Mouse (Mus musculus) kidney, postnatal 0 days (tissue): ENCODE results near the gene Gsn. TPM values are rescaled to one million over a fixed set of nuclear protein-coding genes. Genes with fewer than 3 reads are reported as not detected.

Source experiments
- ATAC-seq: fragments of 200-750 bp; cut with Nextera tagmentation; replicated peaks from 2 replicates; pipeline ENCODE4 v1.8.0; 2017; ENCODE audit warnings: low read depth, moderate number of reproducible peaks, moderate TSS enrichment, moderate library complexity; ENCODE audit not compliant: low FRiP score
- DNase-seq: peaks from one replicate; pipeline ENCODE4 v3.0.0-alpha.2; 2016; ENCODE audit warnings: low spot score
- H3K27ac ChIP-seq: fragments of 300-500 bp; sonication (generic); 2 replicates; pipeline ENCODE4 v1.5.1; 2014; ENCODE audit warnings: mild to moderate bottlenecking
- H3K27me3 ChIP-seq: fragments of 300-500 bp; sonication (generic); 2 replicates; pipeline ENCODE4 v1.6.1; 2014; ENCODE audit warnings: low read length, mixed read lengths; ENCODE audit not compliant: insufficient read depth
- H3K36me3 ChIP-seq: fragments of 300-500 bp; sonication (generic); 2 replicates; pipeline ENCODE4 v1.6.1; 2014; ENCODE audit warnings: low read length, mixed read lengths; ENCODE audit not compliant: insufficient read depth
- H3K4me1 ChIP-seq: fragments of 300-500 bp; sonication (generic); replicated peaks from 2 replicates; pipeline ENCODE4 v1.6.1; 2014; ENCODE audit warnings: antibody characterized with exemption, low read length, mixed read lengths; ENCODE audit not compliant: insufficient read depth
- H3K4me2 ChIP-seq: fragments of 300-500 bp; sonication (generic); 2 replicates; pipeline ENCODE4 v1.6.1; 2014; ENCODE audit warnings: mild to moderate bottlenecking, low read length, moderate library complexity, mixed read lengths
- H3K4me3 ChIP-seq: fragments of 300-500 bp; sonication (generic); replicated peaks from 2 replicates; pipeline ENCODE4 v1.5.1; 2014; ENCODE audit warnings: low read depth, low read length
- H3K9ac ChIP-seq: fragments of 300-500 bp; sonication (generic); 2 replicates; pipeline ENCODE4 v1.6.1; 2014; ENCODE audit warnings: low read depth, low read length
- H3K9me3 ChIP-seq: fragments of 300-500 bp; sonication (generic); replicated peaks from 2 replicates; pipeline ENCODE4 v1.6.1; 2016; ENCODE audit warnings: low read length, inconsistent platforms, mixed read lengths
- CTCF ChIP-seq: IDR thresholded peaks from 2 replicates; pipeline ENCODE4 v1.5.1; 2016; ENCODE audit warnings: antibody characterized with exemption, low read depth, mild to moderate bottlenecking, moderate library complexity
- WGBS: fragments of 180-500 bp; shearing (Covaris S2); extraction: QIAGEN DNeasy Blood & Tissue Kit; methylation state at CpG from one replicate; pipeline ENCODE4 v1.1.7; 2014; 5-methylcytosine and 5-hydroxymethylcytosine counted together
- polyA plus RNA-seq: library from polyadenylated mRNA; unstranded; fragments of >200 nt; fragmentation: Nextera tagmentation; extraction: Ambion mirVana; gene quantifications from 2 replicates; pipeline ENCODE4 v1.2.1, GENCODE M21; 2015

Gsn gene
- polyA plus RNA-seq = 158 and 159 TPM in 2 replicates

DNA sequence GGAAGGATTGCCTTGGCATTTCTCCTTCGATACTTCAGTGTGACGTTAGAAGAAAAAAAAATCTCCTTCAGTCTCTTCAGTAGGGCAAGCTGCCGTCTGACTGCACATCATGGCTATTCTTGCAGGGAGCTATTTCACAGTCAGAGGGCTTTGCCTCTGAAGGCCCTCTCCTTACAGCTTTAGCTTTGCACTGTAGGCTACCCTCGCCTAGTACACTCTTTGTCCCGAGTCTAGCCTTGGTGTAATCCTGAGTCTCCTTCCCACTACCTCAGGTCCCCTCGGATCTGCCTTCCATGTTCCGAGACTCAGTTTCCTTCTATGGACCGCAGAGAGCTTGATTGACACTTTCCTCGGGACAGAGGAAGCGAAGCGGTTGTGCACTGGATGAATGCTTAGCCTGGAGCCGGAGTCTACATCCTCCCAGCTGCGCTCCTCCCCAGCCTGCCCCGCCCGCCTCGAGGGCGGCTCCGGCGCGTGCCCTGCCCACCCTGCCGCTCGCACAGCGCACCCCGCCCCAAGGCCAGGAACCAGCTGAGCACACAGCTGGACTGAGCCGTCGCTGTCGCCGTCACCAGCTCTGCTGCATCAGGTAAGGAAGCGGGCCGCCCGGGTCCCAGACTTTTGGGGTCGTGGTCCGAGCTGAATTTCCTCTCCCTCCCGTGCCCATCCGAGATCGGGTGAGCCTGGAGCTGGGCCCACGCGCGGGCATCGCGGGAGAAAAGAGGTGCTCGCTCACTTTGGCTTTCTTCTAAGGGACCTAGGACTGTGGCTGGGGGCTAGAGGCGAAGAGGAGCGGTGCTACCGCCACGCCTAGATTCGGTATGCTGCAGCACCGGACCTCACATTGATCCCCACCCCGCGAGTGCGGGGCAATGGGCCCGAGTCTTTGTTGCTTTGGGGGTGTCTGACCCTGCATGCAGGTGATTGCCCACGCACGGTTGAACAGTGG lies at the start of gene Gsn:
Gene Gsn, plus strand, starts transcription at position 496 of the 949 bp plus-strand sequence.
- peak within 1 kb of the TSS; percentile 65; the same call in 1 of the 2 replicates for H3K27ac ChIP-seq

DNA sequence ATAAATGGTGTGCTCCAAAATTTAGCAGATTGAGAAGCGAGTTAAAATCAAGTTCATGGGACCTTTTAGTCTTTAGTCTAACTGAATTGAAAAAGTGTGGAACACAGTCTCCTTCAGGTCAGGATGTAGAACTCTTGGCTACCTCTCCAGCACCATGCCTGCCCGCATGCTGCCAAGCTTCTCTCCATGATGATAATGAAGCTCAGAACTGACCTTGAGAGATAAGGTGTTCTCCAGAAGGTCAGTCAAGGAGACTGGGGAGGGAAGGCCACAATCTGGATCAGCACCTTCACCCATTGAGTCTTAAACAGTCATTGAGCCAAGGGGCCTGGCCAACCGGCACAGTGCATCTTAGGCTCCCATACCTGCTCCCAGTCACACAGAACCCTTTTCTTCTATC lies 49.4 kb upstream of the Gsn start:
- 85% methylated on average over 3 of the region's 3 CpGs for WGBS
- H3K9me3 ChIP-seq = no peaks in the 10 kb centered on the region

More for the DNA sequence above, at the start of gene Gsn:
- no peaks in the 10 kb centered on the region for H3K27me3 ChIP-seq
- TF ChIP-seq CTCF = no peak
- peak within 1 kb of the TSS; percentile 68 for H3K9ac ChIP-seq
- H3K9me3 ChIP-seq = no peaks in the 10 kb centered on the region
- peaks cover 14% of the 10 kb centered on the region for H3K4me1 ChIP-seq
- WGBS = 4% methylated on average over 53 of the region's 54 CpGs
- DNase-seq (peak; percentile 91), ATAC-seq (peak; percentile 89)
- peak within 1 kb of the TSS; percentile 90 for H3K4me2 ChIP-seq
- no peaks in the 10 kb centered on the region for H3K36me3 ChIP-seq
- peak within 1 kb of the TSS; percentile 60 for H3K4me3 ChIP-seq

DNA sequence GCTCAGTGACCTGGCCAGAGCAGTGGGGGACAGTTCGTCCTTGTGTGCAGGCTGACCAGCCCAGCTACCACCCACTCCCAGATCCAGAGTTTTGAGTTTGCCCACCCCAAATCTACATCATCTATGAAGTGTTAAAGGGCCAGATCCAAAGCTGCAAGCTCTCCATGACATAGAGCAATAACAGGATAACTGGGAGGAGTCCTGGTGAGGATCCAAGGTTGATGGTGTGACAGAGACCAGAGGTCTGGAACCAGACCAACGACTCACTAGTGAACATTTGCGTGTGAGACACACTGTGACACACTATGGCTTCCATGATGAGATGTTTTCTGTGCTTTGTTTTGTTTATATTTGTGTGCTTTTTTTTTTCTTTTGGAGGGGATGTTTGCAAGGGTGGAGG lies 48.1 kb upstream of the Gsn start:
- no peak for TF ChIP-seq CTCF
- Histone ChIP-seq H3K9me3 (no peaks in the 10 kb centered on the region), H3K4me3 (no peak overlapping the region), H3K4me1 (no peaks in the 10 kb centered on the region), H3K36me3 (no peaks in the 10 kb centered on the region), H3K4me2 (no peak overlapping the region), H3K27me3 (no peaks in the 10 kb centered on the region), H3K9ac (no peak overlapping the region), H3K27ac (no peak overlapping the region)
- no peak for DNase-seq
- no peak for ATAC-seq
- WGBS = 69% methylated on average over 3 of the region's 3 CpGs

More for the DNA sequence above, 49.4 kb upstream of the Gsn start:
- TF ChIP-seq CTCF = no peak
- no peaks in the 10 kb centered on the region for H3K4me1 ChIP-seq
- H3K4me2 ChIP-seq = no peak overlapping the region
- ATAC-seq (no peak), DNase-seq (no peak)
- no peaks in the 10 kb centered on the region for H3K36me3 ChIP-seq
- H3K9ac ChIP-seq = no peak overlapping the region
- no peaks in the 10 kb centered on the region for H3K27me3 ChIP-seq
- H3K4me3 ChIP-seq = no peak overlapping the region
- H3K27ac ChIP-seq = no peak overlapping the region

DNA sequence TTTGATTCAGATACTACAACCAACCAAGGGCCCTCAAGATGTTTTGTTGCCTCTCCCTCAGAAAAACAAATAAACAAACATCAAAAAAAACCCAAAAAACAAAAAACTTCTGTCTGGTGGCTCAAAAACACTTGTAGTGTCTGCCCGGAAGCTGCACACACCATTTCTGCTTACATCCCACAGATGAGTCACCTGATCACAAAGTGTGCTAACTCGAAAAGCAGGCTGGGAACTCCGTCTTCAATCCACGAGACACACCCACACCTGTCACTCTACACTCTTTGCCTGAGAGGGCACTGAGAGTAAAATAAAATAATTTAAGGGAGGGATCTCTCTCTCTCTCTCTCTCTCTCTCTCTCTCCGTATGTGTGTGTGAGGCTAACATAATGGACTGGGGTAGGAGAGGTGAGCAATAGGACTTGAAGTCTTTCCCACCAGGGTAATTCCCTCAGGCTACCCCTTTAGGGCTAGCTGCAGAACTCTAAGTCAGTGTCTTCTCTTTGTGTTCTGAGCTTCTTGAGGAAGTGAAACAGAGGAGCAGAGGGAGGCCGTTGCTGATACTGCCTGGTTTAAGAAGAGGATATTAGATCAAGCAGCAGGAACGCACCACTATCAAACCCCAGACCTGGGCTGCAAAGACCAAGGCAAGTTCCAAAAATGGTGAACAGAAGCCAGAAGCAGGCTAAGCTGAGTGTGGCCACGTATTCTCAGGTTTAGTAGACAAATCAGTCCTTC lies 47.1 kb upstream of the Gsn start:
- Histone ChIP-seq H3K4me1 (no peaks in the 10 kb centered on the region), H3K9ac (no peak overlapping the region), H3K9me3 (no peaks in the 10 kb centered on the region), H3K27me3 (no peaks in the 10 kb centered on the region), H3K36me3 (no peaks in the 10 kb centered on the region), H3K27ac (no peak overlapping the region), H3K4me3 (no peak overlapping the region), H3K4me2 (no peak overlapping the region)
- no peak for TF ChIP-seq CTCF
- no peak for DNase-seq
- 59% methylated on average over 8 of the region's 8 CpGs for WGBS
- ATAC-seq = no peak

DNA sequence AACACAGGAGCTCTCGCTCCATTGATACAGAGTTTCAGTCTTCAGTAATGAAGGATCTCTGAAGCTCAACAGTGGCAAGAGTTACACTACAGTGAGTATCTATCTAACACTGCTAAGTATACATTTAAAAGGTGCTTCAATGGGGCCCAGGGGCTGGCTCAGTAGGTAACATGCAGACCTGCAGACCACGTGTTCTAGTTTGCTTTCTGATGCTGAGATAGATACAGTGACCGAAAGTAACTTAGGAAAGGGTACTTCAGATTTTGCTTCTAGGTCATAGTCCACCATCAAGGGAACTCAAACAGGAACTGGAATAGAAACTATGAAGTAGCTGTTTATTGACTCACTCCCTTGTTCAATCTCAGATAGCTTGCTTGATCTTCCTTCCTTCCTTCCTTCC lies 44.5 kb upstream of the Gsn start:
- Histone ChIP-seq H3K9ac (no peak overlapping the region), H3K4me2 (no peak overlapping the region), H3K27me3 (no peaks in the 10 kb centered on the region), H3K36me3 (no peaks in the 10 kb centered on the region), H3K9me3 (no peaks in the 10 kb centered on the region), H3K4me1 (no peaks in the 10 kb centered on the region), H3K4me3 (no peak overlapping the region), H3K27ac (no peak overlapping the region)
- WGBS = 77% methylated on average over 3 of the region's 3 CpGs
- DNase-seq (no peak), ATAC-seq (no peak)
- TF ChIP-seq CTCF = no peak

DNA sequence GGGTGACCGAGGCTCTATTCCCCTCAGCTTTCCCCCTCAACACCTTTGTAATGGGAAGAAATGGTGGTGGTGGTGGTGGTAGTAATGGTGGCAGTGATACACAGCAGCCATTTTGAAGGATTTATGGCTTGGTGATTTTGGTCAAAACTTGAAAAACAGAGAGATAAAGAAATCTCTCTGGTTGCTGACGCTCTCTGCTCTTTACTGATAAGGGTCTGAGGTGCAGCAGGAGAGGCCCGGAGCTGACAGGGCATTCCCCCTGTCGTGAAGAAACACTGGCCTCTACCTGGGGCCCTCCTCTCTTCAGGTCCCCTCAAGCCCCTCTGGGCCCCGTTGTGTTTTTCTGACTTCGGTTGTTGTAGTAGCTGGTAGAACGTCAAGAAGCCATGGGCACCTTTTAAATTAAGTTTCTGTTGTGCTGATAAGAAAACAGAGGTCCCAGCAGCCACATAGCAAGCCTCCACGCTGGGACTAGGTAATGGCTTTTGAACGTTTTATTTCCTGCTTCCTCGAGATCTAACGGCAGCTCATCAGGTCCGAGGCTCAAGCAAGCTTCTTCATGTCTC lies 42.8 kb upstream of the Gsn start:
- H3K9ac ChIP-seq = no peak overlapping the region
- WGBS = 81% methylated on average over 12 of the region's 12 CpGs
- H3K4me3 ChIP-seq = no peak overlapping the region
- H3K27me3 ChIP-seq = no peaks in the 10 kb centered on the region
- DNase-seq (no peak), ATAC-seq (no peak)
- no peak overlapping the region for H3K27ac ChIP-seq
- no peaks in the 10 kb centered on the region for H3K4me1 ChIP-seq
- no peak overlapping the region for H3K4me2 ChIP-seq
- H3K9me3 ChIP-seq = no peaks in the 10 kb centered on the region
- no peak for TF ChIP-seq CTCF
- no peaks in the 10 kb centered on the region for H3K36me3 ChIP-seq
